Mouse (Mus musculus): Measurements from ENCODE around the gene Fbxl22. TPM values are rescaled to one million over a fixed set of nuclear protein-coding genes. Genes with fewer than 3 reads are reported as not detected.

Gene Fbxl22
- polyA plus RNA-seq, 1 experiment, result 0.30 TPM

- Histone ChIP-seq H3ac (ENCODE audit: control insufficient read depth, insufficient read length, low read depth) (no peak overlapping the region), H3K36me3 (ENCODE audit: control insufficient read depth, insufficient read depth) (peaks cover 52% of the 10 kb centered on the region), H3K4me3 (ENCODE audit: insufficient read depth, poor library complexity, severe bottlenecking) (no peak overlapping the region), H3K27me3 (ENCODE audit: control insufficient read depth, insufficient read depth, insufficient read length) (no peaks in the 10 kb centered on the region), H3K79me2 (ENCODE audit: control insufficient read depth, insufficient read depth) (no peaks in the 10 kb centered on the region), H3K79me3 (ENCODE audit: low read depth) (no peaks in the 10 kb centered on the region)
- TF ChIP-seq CTCF (IDR thresholded peaks at IDR 0.05; ENCODE audit: control insufficient read depth, insufficient read depth, insufficient read length) (no peak), CEBPB (IDR thresholded peaks at IDR 0.05; ENCODE audit: low read depth) (no peak)
Measured at GRCm38 (mm10) chr9:66542785-66543184, 28.4 kb upstream of the Fbxl22 start.

- no peak overlapping the region for H3K4me3 ChIP-seq (ENCODE audit: insufficient read depth, poor library complexity, severe bottlenecking)
- peaks cover 36% of the 10 kb centered on the region for H3K36me3 ChIP-seq (ENCODE audit: control insufficient read depth, insufficient read depth)
- no peak overlapping the region for H3ac ChIP-seq (ENCODE audit: control insufficient read depth, insufficient read length, low read depth)
- H3K27me3 ChIP-seq (ENCODE audit: control insufficient read depth, insufficient read depth, insufficient read length), result no peaks in the 10 kb centered on the region
- TF ChIP-seq CTCF (IDR thresholded peaks at IDR 0.05; ENCODE audit: control insufficient read depth, insufficient read depth, insufficient read length) (no peak), CEBPB (IDR thresholded peaks at IDR 0.05; ENCODE audit: low read depth) (no peak), FOSL1 (IDR thresholded peaks at IDR 0.05; ENCODE audit: insufficient read depth, low read length, poor library complexity, severe bottlenecking) (no peak), MAX (IDR thresholded peaks at IDR 0.05) (no peak), USF1 (IDR thresholded peaks at IDR 0.05; ENCODE audit: low read depth) (no peak), MYOD1 (IDR thresholded peaks at IDR 0.05; ENCODE audit: control insufficient read depth, insufficient read length, low read depth) (no peak), MYOG (IDR thresholded peaks at IDR 0.05; ENCODE audit: control insufficient read depth, extremely low read depth, insufficient read length) (no peak)
- H3K79me3 ChIP-seq (ENCODE audit: low read depth), result no peaks in the 10 kb centered on the region
- no peaks in the 10 kb centered on the region for H3K79me2 ChIP-seq (ENCODE audit: control insufficient read depth, insufficient read depth)
Measured at GRCm38 (mm10) chr9:66521595-66521994, 7.2 kb upstream of the Fbxl22 start.

- no peaks in the 10 kb centered on the region for H3K79me2 ChIP-seq (ENCODE audit: control insufficient read depth, insufficient read depth)
- H3K36me3 ChIP-seq (ENCODE audit: control insufficient read depth, insufficient read depth), result peaks cover 31% of the 10 kb centered on the region
- no peak overlapping the region for H3ac ChIP-seq (ENCODE audit: control insufficient read depth, insufficient read length, low read depth)
- TF ChIP-seq USF1 (IDR thresholded peaks at IDR 0.05; ENCODE audit: low read depth) (no peak), CEBPB (IDR thresholded peaks at IDR 0.05; ENCODE audit: low read depth) (no peak), CTCF (IDR thresholded peaks at IDR 0.05; ENCODE audit: control insufficient read depth, insufficient read depth, insufficient read length) (no peak), MYOG (IDR thresholded peaks at IDR 0.05; ENCODE audit: control insufficient read depth, extremely low read depth, insufficient read length) (no peak), MYOD1 (IDR thresholded peaks at IDR 0.05; ENCODE audit: control insufficient read depth, insufficient read length, low read depth) (no peak), MAX (IDR thresholded peaks at IDR 0.05) (no peak), FOSL1 (IDR thresholded peaks at IDR 0.05; ENCODE audit: insufficient read depth, low read length, poor library complexity, severe bottlenecking) (no peak)
- H3K4me3 ChIP-seq (ENCODE audit: insufficient read depth, poor library complexity, severe bottlenecking), result no peak overlapping the region
- no peaks in the 10 kb centered on the region for H3K79me3 ChIP-seq (ENCODE audit: low read depth)
- no peaks in the 10 kb centered on the region for H3K27me3 ChIP-seq (ENCODE audit: control insufficient read depth, insufficient read depth, insufficient read length)
Measured at GRCm38 (mm10) chr9:66520299-66520698, 5.9 kb upstream of the Fbxl22 start.

GRCm38 (mm10) chr9:66518901-66519300 is 4.5 kb upstream of the Fbxl22 start:
- Histone ChIP-seq H3K27me3 (ENCODE audit: control insufficient read depth, insufficient read depth, insufficient read length) (no peaks in the 10 kb centered on the region), H3ac (ENCODE audit: control insufficient read depth, insufficient read length, low read depth) (no peak overlapping the region), H3K36me3 (ENCODE audit: control insufficient read depth, insufficient read depth) (peaks cover 27% of the 10 kb centered on the region), H3K79me3 (ENCODE audit: low read depth) (no peaks in the 10 kb centered on the region), H3K4me3 (ENCODE audit: insufficient read depth, poor library complexity, severe bottlenecking) (no peak overlapping the region), H3K79me2 (ENCODE audit: control insufficient read depth, insufficient read depth) (no peaks in the 10 kb centered on the region)
- TF ChIP-seq CEBPB (IDR thresholded peaks at IDR 0.05; ENCODE audit: low read depth), result no peak
- no peak for TF ChIP-seq MYOD1 (IDR thresholded peaks at IDR 0.05; ENCODE audit: control insufficient read depth, insufficient read length, low read depth)
- TF ChIP-seq CTCF (IDR thresholded peaks at IDR 0.05; ENCODE audit: control insufficient read depth, insufficient read depth, insufficient read length), result no peak
- TF ChIP-seq FOSL1 (IDR thresholded peaks at IDR 0.05; ENCODE audit: insufficient read depth, low read length, poor library complexity, severe bottlenecking), result no peak
- TF ChIP-seq MYOG (IDR thresholded peaks at IDR 0.05; ENCODE audit: control insufficient read depth, extremely low read depth, insufficient read length), result no peak
- TF ChIP-seq MAX (IDR thresholded peaks at IDR 0.05), result no peak
- TF ChIP-seq USF1 (IDR thresholded peaks at IDR 0.05; ENCODE audit: low read depth), result no peak

- Histone ChIP-seq H3K79me3 (ENCODE audit: low read depth) (no peaks in the 10 kb centered on the region), H3K36me3 (ENCODE audit: control insufficient read depth, insufficient read depth) (peaks cover 27% of the 10 kb centered on the region), H3K79me2 (ENCODE audit: control insufficient read depth, insufficient read depth) (no peaks in the 10 kb centered on the region), H3ac (ENCODE audit: control insufficient read depth, insufficient read length, low read depth) (no peak overlapping the region), H3K4me3 (ENCODE audit: insufficient read depth, poor library complexity, severe bottlenecking) (no peak overlapping the region), H3K27me3 (ENCODE audit: control insufficient read depth, insufficient read depth, insufficient read length) (no peaks in the 10 kb centered on the region)
- no peak for TF ChIP-seq USF1 (IDR thresholded peaks at IDR 0.05; ENCODE audit: low read depth)
- no peak for TF ChIP-seq MYOG (IDR thresholded peaks at IDR 0.05; ENCODE audit: control insufficient read depth, extremely low read depth, insufficient read length)
- no peak for TF ChIP-seq CTCF (IDR thresholded peaks at IDR 0.05; ENCODE audit: control insufficient read depth, insufficient read depth, insufficient read length)
- TF ChIP-seq MYOD1 (IDR thresholded peaks at IDR 0.05; ENCODE audit: control insufficient read depth, insufficient read length, low read depth), result no peak
- no peak for TF ChIP-seq MAX (IDR thresholded peaks at IDR 0.05)
- no peak for TF ChIP-seq CEBPB (IDR thresholded peaks at IDR 0.05; ENCODE audit: low read depth)
- TF ChIP-seq FOSL1 (IDR thresholded peaks at IDR 0.05; ENCODE audit: insufficient read depth, low read length, poor library complexity, severe bottlenecking), result no peak
Measured at GRCm38 (mm10) chr9:66518251-66518650, 3.9 kb upstream of the Fbxl22 start.

- no peaks in the 10 kb centered on the region for H3K79me2 ChIP-seq (ENCODE audit: control insufficient read depth, insufficient read depth)
- no peak overlapping the region for H3ac ChIP-seq (ENCODE audit: control insufficient read depth, insufficient read length, low read depth)
- H3K36me3 ChIP-seq (ENCODE audit: control insufficient read depth, insufficient read depth), result peaks cover 27% of the 10 kb centered on the region
- H3K27me3 ChIP-seq (ENCODE audit: control insufficient read depth, insufficient read depth, insufficient read length), result no peaks in the 10 kb centered on the region
- H3K4me3 ChIP-seq (ENCODE audit: insufficient read depth, poor library complexity, severe bottlenecking), result no peak overlapping the region
- H3K79me3 ChIP-seq (ENCODE audit: low read depth), result no peaks in the 10 kb centered on the region
- TF ChIP-seq MYOG (IDR thresholded peaks at IDR 0.05; ENCODE audit: control insufficient read depth, extremely low read depth, insufficient read length) (no peak), MYOD1 (IDR thresholded peaks at IDR 0.05; ENCODE audit: control insufficient read depth, insufficient read length, low read depth) (no peak), CTCF (IDR thresholded peaks at IDR 0.05; ENCODE audit: control insufficient read depth, insufficient read depth, insufficient read length) (no peak), CEBPB (IDR thresholded peaks at IDR 0.05; ENCODE audit: low read depth) (no peak), FOSL1 (IDR thresholded peaks at IDR 0.05; ENCODE audit: insufficient read depth, low read length, poor library complexity, severe bottlenecking) (no peak), MAX (IDR thresholded peaks at IDR 0.05) (no peak), USF1 (IDR thresholded peaks at IDR 0.05; ENCODE audit: low read depth) (no peak)
Measured at GRCm38 (mm10) chr9:66517746-66518145, 3.4 kb upstream of the Fbxl22 start.

Data from C2C12 (cell line).